Mouse (Mus musculus) MEL (cell line): ENCODE measurements around the gene Ttc9c.

ENCODE experiments used
- CTCF ChIP-seq, 3 experiments: IDR thresholded peaks in 2 of 3; conservative IDR thresholded peaks in 1 of 3; 2 replicates each; pipeline ENCODE4 v1.5.1; 2011 to 2012; ENCODE audit warnings: low read length in 3 of 3, low read depth in 2 of 3, mild to moderate bottlenecking in 2 of 3, improper control_type of control experiment in 1 of 3, inconsistent platforms in 1 of 3, mixed read lengths in 1 of 3, moderate library complexity in 1 of 3; ENCODE audit not compliant: control insufficient read depth in 1 of 3, insufficient read depth in 1 of 3, poor library complexity in 1 of 3, severe bottlenecking in 1 of 3
- EP300 ChIP-seq, 2 experiments: IDR thresholded peaks; 2 replicates each; pipeline ENCODE4 v1.6.1; 2011; ENCODE audit warnings: improper control_type of control experiment in 2 of 2, low read length in 2 of 2, low read depth in 1 of 2, mild to moderate bottlenecking in 1 of 2
- GABPA ChIP-seq: IDR thresholded peaks from 2 replicates; pipeline ENCODE4 v1.6.1; 2012; ENCODE audit warnings: low read depth, mild to moderate bottlenecking, inconsistent platforms, low read length, improper control_type of control experiment, moderate library complexity
- GATA1 ChIP-seq: IDR thresholded peaks from 2 replicates; pipeline ENCODE4 v1.6.1; 2011; ENCODE audit warnings: low read depth, low read length, improper control_type of control experiment
- MAX ChIP-seq: IDR thresholded peaks from 2 replicates; pipeline ENCODE4 v1.6.1; 2011; ENCODE audit warnings: low read length, improper control_type of control experiment
- MEF2A ChIP-seq: IDR thresholded peaks from 2 replicates; pipeline ENCODE4 v1.6.1; 2014; ENCODE audit warnings: low read depth, mild to moderate bottlenecking, inconsistent platforms, low read length, improper control_type of control experiment; ENCODE audit not compliant: poor library complexity, insufficient replicate concordance, severe bottlenecking; ENCODE audit errors: extremely low read depth
- MXI1 ChIP-seq: IDR thresholded peaks from 2 replicates; pipeline ENCODE4 v1.6.1; 2011; ENCODE audit warnings: mild to moderate bottlenecking, low read depth, low read length, improper control_type of control experiment
- POLR2A ChIP-seq, 2 experiments: IDR thresholded peaks; 2 replicates each; pipeline ENCODE4 v1.6.1; 2011 to 2012; ENCODE audit warnings: low read length in 2 of 2, mild to moderate bottlenecking in 2 of 2, control low read depth in 1 of 2, improper control_type of control experiment in 1 of 2, low read depth in 1 of 2, moderate library complexity in 1 of 2; ENCODE audit not compliant: control insufficient read depth in 1 of 2, insufficient read depth in 1 of 2, poor library complexity in 1 of 2
- POLR2AphosphoS2 ChIP-seq: IDR thresholded peaks from 2 replicates; pipeline ENCODE4 v1.6.1; 2011; ENCODE audit warnings: low read length, improper control_type of control experiment
- ZNF384 ChIP-seq: IDR thresholded peaks from 2 replicates; pipeline ENCODE4 v1.6.1; 2012; ENCODE audit warnings: low read depth, mild to moderate bottlenecking, inconsistent platforms, low read length, improper control_type of control experiment

GRCm38 (mm10) chr19:8830664-8831063 lies 11.5 kb upstream of the Ttc9c start:
- no peak for TF ChIP-seq EP300 (IDR thresholded peaks at IDR 0.05; ENCODE audit: low read depth in 1 of 2, low read length in 2 of 2)
- no peak for TF ChIP-seq POLR2AphosphoS2
- no peak for TF ChIP-seq MEF2A
- TF ChIP-seq POLR2A (IDR thresholded peaks at IDR 0.05; ENCODE audit: control insufficient read depth in 1 of 2, insufficient read depth in 1 of 2, low read depth in 1 of 2, low read length in 2 of 2, poor library complexity in 1 of 2) = no peak
- no peak for TF ChIP-seq CTCF (IDR thresholded peaks at IDR 0.05 in 2 of 3, conservative IDR thresholded peaks at IDR 0.05 in 1 of 3; ENCODE audit: control insufficient read depth in 1 of 3, insufficient read depth in 1 of 3, low read depth in 2 of 3, low read length in 3 of 3, poor library complexity in 1 of 3, severe bottlenecking in 1 of 3)
- TF ChIP-seq ZNF384 = no peak
- no peak for TF ChIP-seq GABPA
- no peak for TF ChIP-seq MAX
- no peak for TF ChIP-seq GATA1
- TF ChIP-seq MXI1 = no peak
